Mouse (Mus musculus) hindbrain, embryonic 11.5 days (tissue): ENCODE measurements around the gene Slc30a2. TPM values are rescaled to one million over a fixed set of nuclear protein-coding genes. Genes with fewer than 3 reads are reported as not detected.

Experiments
- ATAC-seq: fragments of 200-750 bp; cut with Nextera tagmentation; 2 replicates; pipeline ENCODE4 v1.8.0; 2017; ENCODE audit warnings: mild to moderate bottlenecking, moderate TSS enrichment, moderate library complexity; ENCODE audit not compliant: low FRiP score
- DNase-seq: peaks from one replicate; pipeline ENCODE4 v3.0.0-alpha.2; 2015; ENCODE audit warnings: low spot score
- H3K27ac ChIP-seq: fragments of 300-500 bp; sonication (generic); 2 replicates; pipeline ENCODE4 v1.5.1; 2014; ENCODE audit warnings: mild to moderate bottlenecking, low read depth, low read length
- H3K27me3 ChIP-seq: fragments of 300-500 bp; sonication (generic); 2 replicates; pipeline ENCODE4 v1.6.1; 2014; ENCODE audit warnings: mild to moderate bottlenecking, low read length, moderate library complexity, mixed read lengths; ENCODE audit not compliant: control insufficient read depth, insufficient read depth
- H3K36me3 ChIP-seq: fragments of 300-500 bp; sonication (generic); 2 replicates; pipeline ENCODE4 v1.6.1; 2014; ENCODE audit warnings: mild to moderate bottlenecking, low read length, moderate library complexity, mixed read lengths; ENCODE audit not compliant: control insufficient read depth, insufficient read depth
- H3K4me1 ChIP-seq: fragments of 300-500 bp; sonication (generic); replicated peaks from 2 replicates; pipeline ENCODE4 v1.6.1; 2014; ENCODE audit warnings: low read length, mixed read lengths; ENCODE audit not compliant: control insufficient read depth, insufficient read depth
- H3K4me2 ChIP-seq: fragments of 300-500 bp; sonication (generic); replicated peaks from 2 replicates; pipeline ENCODE4 v1.6.1; 2014; ENCODE audit warnings: mild to moderate bottlenecking, low read depth, low read length
- H3K4me3 ChIP-seq: fragments of 300-500 bp; sonication (generic); 2 replicates; pipeline ENCODE4 v1.5.1; 2014; ENCODE audit warnings: low read depth, low read length
- H3K9ac ChIP-seq: fragments of 300-500 bp; sonication (generic); 2 replicates; pipeline ENCODE4 v1.6.1; 2014; ENCODE audit warnings: low read depth, low read length
- H3K9me3 ChIP-seq: fragments of 300-500 bp; sonication (generic); 2 replicates; pipeline ENCODE4 v1.6.1; 2016; ENCODE audit warnings: low read length; ENCODE audit not compliant: control insufficient read depth
- WGBS: fragments of 180-500 bp; shearing (Covaris S2); extraction: QIAGEN DNeasy Blood & Tissue Kit; methylation state at CpG from one replicate; pipeline ENCODE4 v1.1.7; 2014; 5-methylcytosine and 5-hydroxymethylcytosine counted together
- polyA plus RNA-seq: library from polyadenylated mRNA; unstranded; fragments of >200 nt; fragmentation: Nextera tagmentation; extraction: Ambion mirVana; gene quantifications from 2 replicates; pipeline ENCODE4 v1.2.1, GENCODE M21; 2014

Gene Slc30a2
- polyA plus RNA-seq, 1 experiment from 2014 or later: not detected

GRCm38 (mm10) chr4:134314876-134315275 lies 28.1 kb upstream of the Slc30a2 start, which contains the start of gene Trim63:
TSS of gene Trim63 (plus strand) at chr4:134315120.
- DNase-seq (no peak), ATAC-seq (no peak)
- Histone ChIP-seq H3K4me1 (no peaks in the 10 kb centered on the region), H3K27ac (no peak within 1 kb of the TSS), H3K4me2 (no peak within 1 kb of the TSS), H3K9ac (no peak within 1 kb of the TSS), H3K9me3 (no peaks in the 10 kb centered on the region), H3K36me3 (no peaks in the 10 kb centered on the region), H3K27me3 (no peaks in the 10 kb centered on the region), H3K4me3 (no peak within 1 kb of the TSS)
- WGBS: 36% methylated on average over 11 of the region's 11 CpGs

DNA sequence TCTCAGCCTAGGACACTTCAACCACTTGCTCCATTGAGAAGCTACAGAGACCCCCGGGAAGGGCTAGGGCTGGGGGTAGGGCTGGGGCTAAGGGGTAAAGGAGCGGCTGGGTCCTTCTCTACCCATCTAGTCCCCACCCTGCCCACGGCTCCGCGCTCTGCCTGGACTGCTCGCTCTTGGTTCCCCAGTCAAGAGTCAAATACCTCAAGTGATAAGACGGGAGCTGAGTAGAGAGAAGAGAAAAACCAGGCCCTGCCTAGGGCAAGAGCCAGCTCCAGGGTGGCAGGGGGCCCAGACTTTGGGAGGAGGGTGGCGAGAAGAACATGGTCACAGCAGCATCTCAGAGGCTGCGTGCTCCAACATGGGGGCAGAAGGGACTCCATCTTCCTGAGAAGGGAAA lies 27.5 kb upstream of the Slc30a2 start:
- DNase-seq (no peak), ATAC-seq (no peak)
- H3K9ac ChIP-seq: no peak overlapping the region
- H3K27ac ChIP-seq: no peak overlapping the region
- no peaks in the 10 kb centered on the region for H3K27me3 ChIP-seq
- H3K4me2 ChIP-seq: no peak overlapping the region
- H3K4me3 ChIP-seq: no peak overlapping the region
- no peaks in the 10 kb centered on the region for H3K36me3 ChIP-seq
- H3K4me1 ChIP-seq: no peaks in the 10 kb centered on the region
- whole genome bisulfite sequencing: 74% methylated on average over 9 of the region's 9 CpGs
- H3K9me3 ChIP-seq: no peaks in the 10 kb centered on the region

DNA sequence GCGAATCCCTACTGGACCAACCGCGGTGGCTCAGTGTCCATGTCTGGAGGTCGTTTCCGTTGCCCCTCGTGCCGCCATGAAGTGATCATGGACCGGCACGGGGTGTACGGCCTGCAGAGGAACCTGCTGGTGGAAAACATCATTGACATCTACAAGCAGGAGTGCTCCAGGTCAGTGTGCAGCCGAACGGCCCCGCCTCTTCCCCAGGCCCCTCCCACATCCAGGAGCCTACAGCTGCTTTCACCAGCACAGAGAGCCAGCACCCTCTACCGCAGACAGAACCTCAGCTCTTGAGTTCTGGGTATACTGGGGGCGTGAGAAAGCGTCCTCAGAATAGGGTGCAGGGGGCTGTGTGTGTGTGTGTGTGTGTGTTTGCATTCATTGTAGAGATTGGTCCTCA lies 26.6 kb upstream of the Slc30a2 start:
- 53% methylated on average over 16 of the region's 16 CpGs for whole genome bisulfite sequencing
- Histone ChIP-seq H3K4me1 (no peaks in the 10 kb centered on the region), H3K27me3 (no peaks in the 10 kb centered on the region), H3K9ac (no peak overlapping the region), H3K9me3 (no peaks in the 10 kb centered on the region), H3K4me2 (no peak overlapping the region), H3K36me3 (no peaks in the 10 kb centered on the region), H3K4me3 (no peak overlapping the region), H3K27ac (no peak overlapping the region)
- DNase-seq (no peak), ATAC-seq (no peak)

DNA sequence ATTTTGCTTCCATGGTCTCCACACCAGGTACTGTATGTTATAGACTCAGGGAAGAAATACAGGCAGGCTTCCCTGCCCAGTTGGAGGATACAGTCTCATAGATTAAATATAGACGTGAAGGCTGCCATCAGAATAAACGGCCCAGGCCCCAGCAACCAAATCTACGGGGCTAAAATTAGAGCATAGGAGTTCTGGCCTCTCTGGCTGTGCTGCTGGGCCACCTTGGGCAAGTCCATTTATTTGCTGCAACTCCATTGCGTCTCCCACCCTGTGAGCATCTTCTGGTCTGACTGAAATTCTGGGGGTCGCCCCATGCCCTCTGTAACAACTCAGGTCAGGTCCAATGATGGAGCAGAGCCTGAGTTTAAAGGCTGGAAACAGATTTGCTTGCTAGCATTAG lies 23.9 kb upstream of the Slc30a2 start:
- no peaks in the 10 kb centered on the region for H3K9me3 ChIP-seq
- no peak overlapping the region for H3K9ac ChIP-seq
- H3K36me3 ChIP-seq: no peaks in the 10 kb centered on the region
- no peaks in the 10 kb centered on the region for H3K4me1 ChIP-seq
- no peak overlapping the region for H3K27ac ChIP-seq
- DNase-seq: no peak
- no peak for ATAC-seq
- H3K27me3 ChIP-seq: no peaks in the 10 kb centered on the region
- no peak overlapping the region for H3K4me3 ChIP-seq
- H3K4me2 ChIP-seq: no peak overlapping the region
- 93% methylated on average over 5 of the region's 5 CpGs for WGBS

DNA sequence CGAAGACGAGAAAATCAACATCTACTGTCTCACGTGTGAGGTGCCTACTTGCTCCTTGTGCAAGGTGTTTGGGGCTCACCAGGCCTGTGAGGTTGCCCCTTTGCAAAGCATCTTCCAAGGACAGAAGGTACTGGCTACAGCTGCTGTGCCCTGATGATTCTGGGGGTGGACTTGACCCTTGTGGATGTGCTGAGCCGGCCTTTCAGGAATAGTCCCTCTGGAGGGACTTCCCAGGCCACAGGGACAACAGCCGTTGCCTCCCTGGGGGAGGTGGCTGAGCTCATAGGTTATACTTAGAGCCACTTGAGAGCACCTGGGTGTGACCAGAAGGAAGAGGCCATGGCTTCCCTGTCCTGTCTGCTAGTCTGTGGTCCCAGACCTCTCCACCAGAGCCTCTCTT lies 23.3 kb upstream of the Slc30a2 start:
- DNase-seq (no peak), ATAC-seq (no peak)
- H3K9ac ChIP-seq: no peak overlapping the region
- 79% methylated on average over 5 of the region's 5 CpGs for WGBS
- no peaks in the 10 kb centered on the region for H3K36me3 ChIP-seq
- H3K27me3 ChIP-seq: no peaks in the 10 kb centered on the region
- no peaks in the 10 kb centered on the region for H3K9me3 ChIP-seq
- no peak overlapping the region for H3K4me3 ChIP-seq
- no peak overlapping the region for H3K4me2 ChIP-seq
- H3K4me1 ChIP-seq: no peaks in the 10 kb centered on the region
- no peak overlapping the region for H3K27ac ChIP-seq

DNA sequence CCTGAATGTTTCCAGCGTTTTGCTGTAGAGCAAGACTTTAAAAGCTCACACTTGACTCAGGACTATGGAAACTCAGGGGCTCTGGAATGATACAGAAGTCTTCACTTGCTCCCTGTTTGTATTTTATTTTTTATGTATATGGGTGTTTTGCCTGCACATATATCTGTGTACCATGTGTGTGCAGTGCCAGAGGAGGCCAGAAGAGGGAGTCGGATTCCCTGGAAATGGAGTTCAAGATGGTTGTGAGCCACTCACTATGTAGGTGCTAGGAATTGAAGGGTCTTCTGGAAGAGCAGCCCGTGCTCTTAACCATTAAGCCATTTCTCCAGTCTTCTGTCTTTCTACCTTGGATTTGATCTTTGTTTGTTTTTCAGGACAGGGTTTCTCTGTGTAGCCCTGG lies 21.5 kb upstream of the Slc30a2 start:
- no peaks in the 10 kb centered on the region for H3K36me3 ChIP-seq
- no peaks in the 10 kb centered on the region for H3K9me3 ChIP-seq
- ATAC-seq (no peak), DNase-seq (no peak)
- H3K27ac ChIP-seq: no peak overlapping the region
- WGBS: 66% methylated on average over 3 of the region's 3 CpGs
- no peaks in the 10 kb centered on the region for H3K27me3 ChIP-seq
- no peak overlapping the region for H3K4me3 ChIP-seq
- H3K9ac ChIP-seq: no peak overlapping the region
- no peak overlapping the region for H3K4me2 ChIP-seq
- no peaks in the 10 kb centered on the region for H3K4me1 ChIP-seq

DNA sequence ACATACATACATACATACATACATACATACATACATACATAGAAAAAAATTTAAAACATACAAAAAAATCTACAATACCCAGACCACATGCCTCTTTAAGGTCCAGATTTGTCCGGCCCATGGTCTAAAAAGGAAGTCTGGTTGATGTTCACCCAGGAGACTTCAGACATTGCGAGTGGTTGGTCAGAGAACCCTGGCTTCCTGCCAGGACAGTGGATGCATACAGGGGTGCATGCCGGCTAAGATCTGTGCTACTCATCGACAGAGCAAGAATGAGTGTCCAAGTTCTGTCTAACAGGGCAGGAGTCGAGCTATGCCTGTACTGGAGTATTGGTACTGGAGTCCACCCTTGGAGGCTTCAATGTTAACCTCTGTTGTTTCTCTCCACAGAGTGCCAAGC lies 18.3 kb upstream of the Slc30a2 start:
- ATAC-seq (no peak), DNase-seq (no peak)
- Histone ChIP-seq H3K9ac (no peak overlapping the region), H3K4me1 (no peaks in the 10 kb centered on the region), H3K27me3 (no peaks in the 10 kb centered on the region), H3K4me3 (no peak overlapping the region), H3K9me3 (no peaks in the 10 kb centered on the region), H3K27ac (no peak overlapping the region), H3K4me2 (no peak overlapping the region), H3K36me3 (no peaks in the 10 kb centered on the region)
- 80% methylated on average over 5 of the region's 5 CpGs for WGBS

GRCm38 (mm10) chr4:134326859-134327530 lies 16.0 kb upstream of the Slc30a2 start:
- Histone ChIP-seq H3K4me3 (no peak overlapping the region), H3K4me1 (no peaks in the 10 kb centered on the region), H3K36me3 (no peaks in the 10 kb centered on the region), H3K9me3 (no peaks in the 10 kb centered on the region), H3K4me2 (no peak overlapping the region), H3K27me3 (no peaks in the 10 kb centered on the region), H3K27ac (no peak overlapping the region), H3K9ac (no peak overlapping the region)
- ATAC-seq (no peak), DNase-seq (no peak)
- 67% methylated on average over 5 of the region's 5 CpGs for WGBS

DNA sequence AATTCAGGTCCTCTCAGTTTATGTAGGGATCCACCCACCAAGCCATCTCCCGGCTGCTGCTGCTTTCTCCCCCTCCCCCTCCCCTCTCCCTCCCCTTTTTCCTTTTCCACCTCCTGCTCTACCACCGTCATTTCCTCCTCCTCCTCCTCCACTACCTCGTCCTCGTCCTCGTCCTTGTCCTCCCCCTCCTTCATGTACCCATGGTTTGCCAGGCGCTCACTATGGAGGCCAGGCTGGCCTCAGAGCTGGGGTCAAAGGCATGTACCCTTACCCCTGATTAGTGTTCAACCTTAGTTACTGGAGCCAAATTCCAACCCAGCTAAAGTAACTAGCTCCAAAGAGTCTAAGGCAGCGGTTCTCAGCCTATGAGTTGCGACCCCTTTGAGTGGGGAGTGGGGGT lies 14.8 kb upstream of the Slc30a2 start:
- no peak overlapping the region for H3K9ac ChIP-seq
- H3K9me3 ChIP-seq: no peaks in the 10 kb centered on the region
- WGBS: 57% methylated on average over 8 of the region's 8 CpGs
- no peaks in the 10 kb centered on the region for H3K4me1 ChIP-seq
- H3K4me2 ChIP-seq: no peak overlapping the region
- H3K4me3 ChIP-seq: no peak overlapping the region
- no peaks in the 10 kb centered on the region for H3K36me3 ChIP-seq
- ATAC-seq: no peak
- no peak overlapping the region for H3K27ac ChIP-seq
- DNase-seq: no peak
- no peaks in the 10 kb centered on the region for H3K27me3 ChIP-seq
